Mouse (Mus musculus) hindbrain, embryonic 13.5 days (tissue): ENCODE measurements at regions not wholly inside any gene's neighbourhood (a gene's known extent, or its start where the extent isn't known, plus 50 kb on each side); places are given as distances from the start of the nearest gene placed in this dataset.
"Not testable (repeated sequence)": the region's sequence is repeated elsewhere in the genome, so short reads cannot be mapped to it uniquely, and the experiment has no call there.

Source experiments
- ATAC-seq: fragments of 200-750 bp; cut with Nextera tagmentation; 2 replicates; pipeline ENCODE4 v1.8.0; 2017; ENCODE audit warnings: moderate TSS enrichment; ENCODE audit not compliant: low FRiP score
- H3K27ac ChIP-seq: fragments of 300-500 bp; sonication (generic); 2 replicates; pipeline ENCODE4 v1.5.1; 2015; ENCODE audit warnings: inconsistent platforms, mild to moderate bottlenecking, moderate library complexity
- H3K27me3 ChIP-seq: fragments of 300-500 bp; sonication (generic); 2 replicates; pipeline ENCODE4 v1.6.1; 2015; ENCODE audit warnings: mild to moderate bottlenecking, inconsistent platforms
- H3K36me3 ChIP-seq: fragments of 300-500 bp; sonication (generic); 2 replicates; pipeline ENCODE4 v1.6.1; 2015; ENCODE audit warnings: mild to moderate bottlenecking, inconsistent platforms
- H3K4me1 ChIP-seq: fragments of 300-500 bp; sonication (generic); replicated peaks from 2 replicates; pipeline ENCODE4 v1.6.1; 2015; ENCODE audit warnings: inconsistent platforms
- H3K4me2 ChIP-seq: fragments of 300-500 bp; sonication (generic); 2 replicates; pipeline ENCODE4 v1.6.1; 2015; ENCODE audit warnings: inconsistent platforms, mild to moderate bottlenecking, moderate library complexity
- H3K4me3 ChIP-seq: fragments of 300-500 bp; sonication (generic); 2 replicates; pipeline ENCODE4 v1.5.1; 2015; ENCODE audit warnings: mild to moderate bottlenecking, inconsistent platforms
- H3K9ac ChIP-seq: fragments of 300-500 bp; sonication (generic); 2 replicates; pipeline ENCODE4 v1.6.1; 2015; ENCODE audit warnings: mild to moderate bottlenecking, inconsistent platforms
- H3K9me3 ChIP-seq: fragments of 300-500 bp; sonication (generic); 2 replicates; pipeline ENCODE4 v1.6.1; 2016; ENCODE audit warnings: inconsistent platforms
- WGBS: fragments of 180-500 bp; shearing (Covaris S2); methylation state at CpG from one replicate; pipeline ENCODE4 v1.1.7; 2015; 5-methylcytosine and 5-hydroxymethylcytosine counted together

- peak overlapping the region; percentile 86 for H3K27ac ChIP-seq
Measured at GRCm38 (mm10) chr4:81566526-81566925, 123.9 kb upstream of the Mpdz start.

GRCm38 (mm10) chr4:81565422-81566395 lies 123.1 kb upstream of the Mpdz start:
- H3K27me3 ChIP-seq, result no peaks in the 10 kb centered on the region

More at GRCm38 (mm10) chr4:81566526-81566925, 123.9 kb upstream of the Mpdz start:
- peaks cover 38% of the 10 kb centered on the region for H3K4me1 ChIP-seq
- no peak overlapping the region for H3K9ac ChIP-seq
- 49% methylated on average over 11 of the region's 11 CpGs for WGBS
- H3K27me3 ChIP-seq, result no peaks in the 10 kb centered on the region
- ATAC-seq, result no peak
- H3K9me3 ChIP-seq, result no peaks in the 10 kb centered on the region
- no peak overlapping the region for H3K4me2 ChIP-seq
- no peak overlapping the region for H3K4me3 ChIP-seq
- H3K36me3 ChIP-seq, result no peaks in the 10 kb centered on the region

GRCm38 (mm10) chr4:81564446-81564845 lies 121.8 kb upstream of the Mpdz start:
- H3K9ac ChIP-seq, result no peak overlapping the region
- no peak overlapping the region for H3K27ac ChIP-seq
- no peaks in the 10 kb centered on the region for H3K27me3 ChIP-seq
- no peaks in the 10 kb centered on the region for H3K9me3 ChIP-seq
- 6% methylated on average over 6 of the region's 6 CpGs for WGBS
- H3K36me3 ChIP-seq, result no peaks in the 10 kb centered on the region
- no peak overlapping the region for H3K4me3 ChIP-seq
- peaks cover 42% of the 10 kb centered on the region for H3K4me1 ChIP-seq
- no peak for ATAC-seq
- H3K4me2 ChIP-seq, result peak overlapping the region; percentile 40

More at GRCm38 (mm10) chr4:81565422-81566395, 123.1 kb upstream of the Mpdz start:
- H3K4me2 ChIP-seq, result no peak overlapping the region
- H3K36me3 ChIP-seq, result no peaks in the 10 kb centered on the region
- H3K4me1 ChIP-seq, result peaks cover 42% of the 10 kb centered on the region
- H3K9me3 ChIP-seq, result no peaks in the 10 kb centered on the region
- peak overlapping the region; percentile 86; the same call in 1 of the 2 replicates for H3K27ac ChIP-seq
- no peak overlapping the region for H3K9ac ChIP-seq
- ATAC-seq, result no peak
- no peak overlapping the region for H3K4me3 ChIP-seq
- WGBS, result 78% methylated on average over 21 of the region's 21 CpGs

GRCm38 (mm10) chr4:81563574-81563973 lies 121.0 kb upstream of the Mpdz start:
- 56% methylated on average over 10 of the region's 10 CpGs for WGBS
- H3K27me3 ChIP-seq, result no peaks in the 10 kb centered on the region
- no peak overlapping the region for H3K27ac ChIP-seq
- H3K9me3 ChIP-seq, result no peaks in the 10 kb centered on the region
- no peaks in the 10 kb centered on the region for H3K36me3 ChIP-seq
- H3K9ac ChIP-seq, result no peak overlapping the region
- no peak for ATAC-seq
- H3K4me2 ChIP-seq, result no peak overlapping the region
- peaks cover 36% of the 10 kb centered on the region for H3K4me1 ChIP-seq
- no peak overlapping the region for H3K4me3 ChIP-seq

GRCm38 (mm10) chr4:81561453-81561852 lies 118.8 kb upstream of the Mpdz start:
- WGBS, result 49% methylated on average over 4 of the region's 4 CpGs
- no peaks in the 10 kb centered on the region for H3K9me3 ChIP-seq
- no peaks in the 10 kb centered on the region for H3K27me3 ChIP-seq
- peaks cover 20% of the 10 kb centered on the region for H3K4me1 ChIP-seq
- H3K4me2 ChIP-seq, result no peak overlapping the region
- ATAC-seq, result no peak
- H3K9ac ChIP-seq, result no peak overlapping the region
- H3K36me3 ChIP-seq, result no peaks in the 10 kb centered on the region
- no peak overlapping the region for H3K4me3 ChIP-seq
- H3K27ac ChIP-seq, result no peak overlapping the region

- 87% methylated on average over 4 of the region's 4 CpGs for WGBS
- Histone ChIP-seq H3K4me3 (no peak overlapping the region), H3K36me3 (no peaks in the 10 kb centered on the region), H3K27me3 (no peaks in the 10 kb centered on the region), H3K9ac (no peak overlapping the region), H3K4me2 (no peak overlapping the region), H3K4me1 (no peaks in the 10 kb centered on the region), H3K27ac (no peak overlapping the region), H3K9me3 (no peaks in the 10 kb centered on the region)
- ATAC-seq, result no peak
Measured at GRCm38 (mm10) chr4:81550816-81551215, 108.2 kb upstream of the Mpdz start.

- Histone ChIP-seq H3K9me3 (no peaks in the 10 kb centered on the region), H3K36me3 (no peaks in the 10 kb centered on the region), H3K9ac (no peak overlapping the region), H3K27me3 (no peaks in the 10 kb centered on the region), H3K4me1 (no peaks in the 10 kb centered on the region), H3K4me3 (no peak overlapping the region), H3K27ac (no peak overlapping the region), H3K4me2 (no peak overlapping the region)
- ATAC-seq, result no peak
- 87% methylated on average over 4 of the region's 4 CpGs for WGBS
Measured at GRCm38 (mm10) chr4:81550256-81550655, 107.6 kb upstream of the Mpdz start.

GRCm38 (mm10) chr4:81540496-81540895 lies 97.9 kb upstream of the Mpdz start:
- H3K4me3 ChIP-seq, result no peak overlapping the region
- ATAC-seq, result no peak
- H3K27me3 ChIP-seq, result no peaks in the 10 kb centered on the region
- no peak overlapping the region for H3K9ac ChIP-seq
- H3K4me2 ChIP-seq, result no peak overlapping the region
- no peaks in the 10 kb centered on the region for H3K9me3 ChIP-seq
- no peak overlapping the region for H3K27ac ChIP-seq
- no peaks in the 10 kb centered on the region for H3K4me1 ChIP-seq
- no peaks in the 10 kb centered on the region for H3K36me3 ChIP-seq

- ATAC-seq, result no peak
- no peaks in the 10 kb centered on the region for H3K4me1 ChIP-seq
- no peak overlapping the region for H3K4me2 ChIP-seq
- no peaks in the 10 kb centered on the region for H3K27me3 ChIP-seq
- 65% methylated on average over 3 of the region's 3 CpGs for WGBS
- no peak overlapping the region for H3K4me3 ChIP-seq
- no peaks in the 10 kb centered on the region for H3K36me3 ChIP-seq
- H3K9ac ChIP-seq, result no peak overlapping the region
- no peak overlapping the region for H3K27ac ChIP-seq
- H3K9me3 ChIP-seq, result no peaks in the 10 kb centered on the region
Measured at GRCm38 (mm10) chr4:81539551-81539950, 96.9 kb upstream of the Mpdz start.

GRCm38 (mm10) chr4:81536795-81537194 lies 94.2 kb upstream of the Mpdz start:
- Histone ChIP-seq H3K36me3 (no peaks in the 10 kb centered on the region), H3K4me1 (no peaks in the 10 kb centered on the region), H3K9ac (no peak overlapping the region), H3K9me3 (no peaks in the 10 kb centered on the region), H3K27ac (no peak overlapping the region), H3K27me3 (no peaks in the 10 kb centered on the region), H3K4me2 (no peak overlapping the region), H3K4me3 (no peak overlapping the region)
- no peak for ATAC-seq

- WGBS, result 96% methylated on average over 2 of the region's 2 CpGs
- Histone ChIP-seq H3K27ac (no peak overlapping the region), H3K9ac (no peak overlapping the region), H3K27me3 (no peaks in the 10 kb centered on the region), H3K4me3 (no peak overlapping the region), H3K4me1 (no peaks in the 10 kb centered on the region), H3K9me3 (no peaks in the 10 kb centered on the region), H3K4me2 (no peak overlapping the region), H3K36me3 (no peaks in the 10 kb centered on the region)
- no peak for ATAC-seq
Measured at GRCm38 (mm10) chr4:81530546-81530945, 87.9 kb upstream of the Mpdz start.

- H3K36me3 ChIP-seq, H3K27me3 ChIP-seq, H3K4me1 ChIP-seq, H3K4me3 ChIP-seq, H3K9me3 ChIP-seq, ATAC-seq, H3K27ac ChIP-seq, H3K4me2 ChIP-seq, H3K9ac ChIP-seq: not testable (repeated sequence)
- WGBS, result 73% methylated on average over 2 of the region's 2 CpGs
Measured at GRCm38 (mm10) chr4:81519151-81519550, 76.5 kb upstream of the Mpdz start.

- H3K4me2 ChIP-seq, result no peak overlapping the region
- ATAC-seq, result no peak
- H3K27me3 ChIP-seq, result no peaks in the 10 kb centered on the region
- no peaks in the 10 kb centered on the region for H3K4me1 ChIP-seq
- no peaks in the 10 kb centered on the region for H3K9me3 ChIP-seq
- 91% methylated on average over 4 of the region's 4 CpGs for WGBS
- no peaks in the 10 kb centered on the region for H3K36me3 ChIP-seq
- H3K4me3 ChIP-seq, result no peak overlapping the region
- no peak overlapping the region for H3K27ac ChIP-seq
- no peak overlapping the region for H3K9ac ChIP-seq
Measured at GRCm38 (mm10) chr4:81514547-81514946, 71.9 kb upstream of the Mpdz start.
